Mouse (Mus musculus) thymus, adult 2 months (tissue): ENCODE measurements around the gene Aadat.

Experiments
- CTCF ChIP-seq: fragments of 200-500 bp; IDR thresholded peaks from 2 replicates; pipeline ENCODE4 v1.5.1; 2012; ENCODE audit warnings: mild to moderate bottlenecking, control low read depth, low read length, moderate library complexity, borderline replicate concordance; ENCODE audit not compliant: control insufficient read depth, poor library complexity, insufficient read depth; ENCODE audit errors: extremely low read depth
- POLR2A ChIP-seq: fragments of 200-500 bp; IDR thresholded peaks from 2 replicates; pipeline ENCODE4 v1.6.1; 2012; ENCODE audit warnings: mild to moderate bottlenecking, low read length, control low read depth, moderate library complexity; ENCODE audit not compliant: control insufficient read depth, poor library complexity, insufficient read depth; ENCODE audit errors: extremely low read depth

- no peak for TF ChIP-seq CTCF
- no peak for TF ChIP-seq POLR2A
Observed at GRCm38 (mm10) chr8:60492471-60492870, 13.3 kb upstream of the Aadat start.
